Comparison of ENCODE assay signal across 16 mouse cellular contexts in genomic region chr6:99277251-99277650, GRCm38 (mm10).
"Had no signal": no experiment of that assay in that cellular context is flagged by ENCODE, and none has a peak within 500 bp of the region (broad histone marks: within the 10 kb centered on the region; RNA-seq: fewer than 3 reads in every experiment).

No protein-coding gene starts in this region.

- DNase-seq: heart, postnatal 10 days; heart, postnatal 14 days; heart, postnatal 36 days; heart, postnatal 4 days; kidney, adult 11 months; kidney, adult 18-20 months; kidney, adult 2 months; kidney, adult 8-10 months; kidney, adult 9 months; kidney, postnatal 10 days; kidney, postnatal 14 days; kidney, postnatal 25 days; kidney, postnatal 36 days; kidney, postnatal 4 days; layer of hippocampus, adult 9-11 months; layer of hippocampus, postnatal 36 days had no signal
